Mouse (Mus musculus) kidney, embryonic 14.5 days (tissue): ENCODE data around the gene 4930544G11Rik. TPM values are rescaled to one million over a fixed set of nuclear protein-coding genes. Genes with fewer than 3 reads are reported as not detected.

Source experiments
- ATAC-seq: fragments of 200-750 bp; cut with Nextera tagmentation; 2 replicates; pipeline ENCODE4 v1.8.0; 2017; ENCODE audit warnings: moderate number of reproducible peaks, mild to moderate bottlenecking, moderate TSS enrichment, moderate library complexity; ENCODE audit not compliant: low FRiP score, low TSS enrichment
- H3K27ac ChIP-seq: fragments of 300-500 bp; sonication (generic); 2 replicates; pipeline ENCODE4 v1.5.1; 2014; ENCODE audit warnings: low read depth, mild to moderate bottlenecking, low read length, moderate library complexity, mixed read lengths
- H3K27me3 ChIP-seq: fragments of 300-500 bp; sonication (generic); 2 replicates; pipeline ENCODE4 v1.6.1; 2014; ENCODE audit warnings: mild to moderate bottlenecking, low read length; ENCODE audit not compliant: control insufficient read depth, insufficient read depth
- H3K36me3 ChIP-seq: fragments of 300-500 bp; sonication (generic); 2 replicates; pipeline ENCODE4 v1.6.1; 2014; ENCODE audit warnings: low read length, mixed read lengths; ENCODE audit not compliant: control insufficient read depth, insufficient read depth
- H3K4me1 ChIP-seq: fragments of 300-500 bp; sonication (generic); 2 replicates; pipeline ENCODE4 v1.6.1; 2014; ENCODE audit warnings: low read length, mixed read lengths; ENCODE audit not compliant: control insufficient read depth, insufficient read depth
- H3K4me2 ChIP-seq: fragments of 300-500 bp; sonication (generic); replicated peaks from 2 replicates; pipeline ENCODE4 v1.6.1; 2014; ENCODE audit warnings: low read depth, mild to moderate bottlenecking, low read length
- H3K4me3 ChIP-seq: fragments of 300-500 bp; sonication (generic); 2 replicates; pipeline ENCODE4 v1.5.1; 2014; ENCODE audit warnings: mild to moderate bottlenecking, low read length
- H3K9ac ChIP-seq: fragments of 300-500 bp; sonication (generic); 2 replicates; pipeline ENCODE4 v1.6.1; 2014; ENCODE audit warnings: low read depth, mild to moderate bottlenecking, low read length, moderate library complexity
- H3K9me3 ChIP-seq: fragments of 300-500 bp; sonication (generic); 2 replicates; pipeline ENCODE4 v1.6.1; 2016; ENCODE audit warnings: low read length; ENCODE audit not compliant: control insufficient read depth
- WGBS: fragments of 180-500 bp; shearing (Covaris S2); extraction: QIAGEN DNeasy Blood & Tissue Kit; methylation state at CpG from one replicate; pipeline ENCODE4 v1.1.7; 2014; 5-methylcytosine and 5-hydroxymethylcytosine counted together
- polyA plus RNA-seq: library from polyadenylated mRNA; unstranded; fragments of >200 nt; fragmentation: Nextera tagmentation; extraction: Ambion mirVana; gene quantifications from 2 replicates; pipeline ENCODE4 v1.2.1, GENCODE M21; 2014

4930544G11Rik gene
- not detected in 2 replicates for polyA plus RNA-seq

DNA sequence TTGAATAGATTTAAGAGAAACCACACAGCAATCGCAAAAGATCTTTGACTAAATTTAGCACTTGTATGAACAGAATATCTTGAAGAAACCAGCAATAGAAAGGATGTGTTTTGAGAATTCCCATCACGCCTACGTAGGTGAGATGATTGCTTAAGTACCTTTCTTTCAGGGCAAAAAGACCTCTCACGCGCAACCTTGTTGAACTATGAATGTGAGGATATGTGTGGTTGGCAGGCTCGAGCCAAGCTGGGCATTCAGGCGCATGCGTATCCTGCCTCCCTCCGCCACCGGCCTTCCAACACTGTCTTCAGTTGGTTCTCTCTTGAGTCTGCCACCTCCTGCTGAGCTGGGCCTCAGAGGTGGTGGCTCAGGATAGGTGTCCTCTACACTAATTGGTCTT, at the start of gene 4930544G11Rik:
4930544G11Rik (plus strand) TSS at position 301 of the 400 bp plus-strand sequence.
- no peak for ATAC-seq
- H3K4me2 ChIP-seq: no peak within 1 kb of the TSS
- H3K27ac ChIP-seq: no peak within 1 kb of the TSS
- no peak within 1 kb of the TSS for H3K4me3 ChIP-seq
- WGBS: 98% methylated on average over 10 of the region's 10 CpGs
- H3K9ac ChIP-seq: no peak within 1 kb of the TSS
- no peaks in the 10 kb centered on the region for H3K36me3 ChIP-seq
- no peaks in the 10 kb centered on the region for H3K4me1 ChIP-seq
- H3K9me3 ChIP-seq: no peaks in the 10 kb centered on the region
- H3K27me3 ChIP-seq: no peaks in the 10 kb centered on the region

DNA sequence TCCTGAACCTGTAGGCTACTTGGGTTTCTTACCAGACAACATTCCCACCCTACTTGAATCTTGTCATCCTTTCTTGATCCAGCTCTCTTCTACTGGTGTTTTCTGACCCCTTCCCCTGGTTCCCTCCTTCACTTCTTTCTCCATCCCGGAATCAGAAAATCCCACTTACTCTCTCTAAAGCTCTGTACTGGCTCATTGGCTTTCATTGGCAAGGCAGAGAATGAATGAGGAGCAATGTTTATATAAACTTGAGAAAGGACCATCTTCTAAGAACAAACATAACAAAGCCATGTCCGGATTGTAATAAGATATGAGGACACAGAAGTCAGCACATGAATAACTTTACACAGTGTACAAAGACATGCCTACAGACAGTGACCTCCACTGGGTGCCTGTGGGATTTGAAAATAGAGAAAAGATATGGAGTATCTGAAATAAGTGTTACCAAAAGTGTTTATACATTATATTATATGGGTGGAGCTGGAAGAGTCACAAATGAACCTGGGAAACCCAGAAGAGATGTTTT, 45.7 kb upstream of the 4930544G11Rik start:
- 52% methylated on average over 2 of the region's 2 CpGs for WGBS
- H3K27me3 ChIP-seq: no peaks in the 10 kb centered on the region
- no peaks in the 10 kb centered on the region for H3K9me3 ChIP-seq
- no peak overlapping the region for H3K9ac ChIP-seq
- H3K4me1 ChIP-seq: no peaks in the 10 kb centered on the region
- H3K4me2 ChIP-seq: no peak overlapping the region
- no peak overlapping the region for H3K4me3 ChIP-seq
- peak; percentile 85 for ATAC-seq
- no peak overlapping the region for H3K27ac ChIP-seq
- peaks cover 3% of the 10 kb centered on the region; the same call in 1 of the 2 replicates for H3K36me3 ChIP-seq

DNA sequence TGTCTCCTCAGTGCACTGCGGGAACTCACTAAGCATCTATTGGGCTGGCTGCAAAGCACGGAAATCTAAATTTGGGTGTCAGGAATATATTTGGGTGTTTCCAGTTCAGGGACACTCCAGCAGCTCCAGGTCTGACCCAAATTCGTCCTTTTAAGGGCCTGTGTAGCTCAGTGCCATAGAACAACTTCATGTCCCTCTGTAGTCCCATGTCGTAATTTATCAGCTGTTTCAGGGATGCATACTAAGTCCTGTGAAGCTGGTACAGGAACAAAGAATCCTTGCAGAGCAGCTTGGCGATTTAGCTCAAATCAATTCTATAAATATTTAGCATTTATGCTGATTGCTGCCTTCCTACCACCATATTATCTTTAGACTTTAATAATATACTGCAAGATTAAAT, 37.0 kb upstream of the 4930544G11Rik start:
- Histone ChIP-seq H3K4me2 (no peak overlapping the region), H3K27me3 (no peaks in the 10 kb centered on the region), H3K36me3 (no peaks in the 10 kb centered on the region; the same call in 1 of the 2 replicates), H3K27ac (no peak overlapping the region), H3K4me1 (no peaks in the 10 kb centered on the region), H3K4me3 (no peak overlapping the region), H3K9ac (no peak overlapping the region), H3K9me3 (no peaks in the 10 kb centered on the region)
- WGBS: 90% methylated on average over 5 of the region's 5 CpGs
- no peak for ATAC-seq

- 89% methylated on average over 3 of the region's 3 CpGs for WGBS
- Histone ChIP-seq H3K4me2 (no peak overlapping the region), H3K36me3 (no peaks in the 10 kb centered on the region), H3K4me1 (0 out of 2 replicates have a peak, but pooled peaks cover 3% of the 10 kb centered on the region), H3K9me3 (no peaks in the 10 kb centered on the region), H3K4me3 (no peak overlapping the region), H3K27ac (no peak overlapping the region), H3K27me3 (no peaks in the 10 kb centered on the region), H3K9ac (no peak overlapping the region)
- ATAC-seq: no peak
Measured at GRCm38 (mm10) chr6:65921703-65922102, 30.7 kb upstream of the 4930544G11Rik start.

DNA sequence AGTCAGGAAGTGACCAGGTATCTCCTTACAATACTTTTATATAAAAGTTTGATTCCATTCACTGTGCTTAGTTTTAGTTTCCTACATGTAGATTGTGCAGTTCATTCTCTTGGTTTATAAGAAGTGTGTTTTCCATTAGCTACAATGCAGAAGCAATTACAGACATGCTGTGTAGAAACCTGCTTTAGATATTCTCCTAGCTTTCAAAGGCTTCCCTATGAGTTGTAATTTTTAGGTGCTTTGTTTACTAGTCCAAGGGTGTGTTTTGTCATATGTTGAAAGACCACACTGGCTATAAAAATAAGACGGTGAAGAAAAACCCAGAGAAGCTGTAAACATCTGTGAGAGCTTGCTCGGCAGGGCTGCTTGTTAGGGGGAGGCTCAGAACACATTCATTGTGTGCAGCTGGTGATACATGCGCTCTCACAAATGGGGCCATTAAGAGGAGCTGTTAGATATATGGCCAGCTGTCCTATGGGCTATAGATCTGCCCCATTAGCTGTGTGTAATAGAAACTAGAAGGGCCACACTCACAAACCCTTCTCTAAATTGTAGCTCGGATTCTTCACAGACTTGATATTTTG, 28.8 kb upstream of the 4930544G11Rik start:
- ATAC-seq: peak; percentile 62; the same call in 1 of the 2 replicates
- no peak overlapping the region for H3K27ac ChIP-seq

GRCm38 (mm10) chr6:65925737-65926333, 26.6 kb upstream of the 4930544G11Rik start:
- no peak for ATAC-seq
- H3K9me3 ChIP-seq: no peaks in the 10 kb centered on the region
- no peak overlapping the region for H3K9ac ChIP-seq
- no peak overlapping the region for H3K4me2 ChIP-seq
- H3K4me1 ChIP-seq: 0 out of 2 replicates have a peak, but pooled peaks cover 3% of the 10 kb centered on the region
- 83% methylated on average over 3 of the region's 3 CpGs for WGBS
- no peaks in the 10 kb centered on the region for H3K36me3 ChIP-seq
- no peaks in the 10 kb centered on the region for H3K27me3 ChIP-seq
- H3K4me3 ChIP-seq: no peak overlapping the region
- H3K27ac ChIP-seq: no peak overlapping the region

More for the DNA sequence above, 28.8 kb upstream of the 4930544G11Rik start:
- no peaks in the 10 kb centered on the region for H3K9me3 ChIP-seq
- H3K9ac ChIP-seq: no peak overlapping the region
- 24% methylated on average over 4 of the region's 4 CpGs for WGBS
- H3K4me2 ChIP-seq: no peak overlapping the region
- no peak overlapping the region for H3K4me3 ChIP-seq
- H3K4me1 ChIP-seq: 0 out of 2 replicates have a peak, but pooled peaks cover 3% of the 10 kb centered on the region
- no peaks in the 10 kb centered on the region for H3K36me3 ChIP-seq
- no peaks in the 10 kb centered on the region for H3K27me3 ChIP-seq

DNA sequence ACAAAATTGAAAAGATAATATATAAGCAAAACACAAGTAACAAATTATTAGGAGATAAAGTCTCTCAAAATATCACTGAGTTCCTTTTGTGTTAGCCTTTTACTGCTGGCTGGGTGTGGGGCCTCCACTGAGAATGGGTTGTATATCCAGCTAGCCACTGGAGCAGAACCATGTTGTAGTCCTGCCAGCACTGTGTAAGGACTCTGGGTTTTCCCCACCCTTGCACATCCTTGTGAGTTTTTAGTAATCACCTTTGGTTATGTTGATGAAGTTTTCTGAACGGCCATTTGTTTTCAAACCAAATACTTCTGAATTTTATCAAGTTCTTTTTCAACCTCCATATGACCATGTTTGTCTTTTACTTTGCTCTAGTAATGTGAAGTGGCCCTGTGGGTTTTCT, 21.9 kb upstream of the 4930544G11Rik start:
- Histone ChIP-seq H3K4me2 (no peak overlapping the region), H3K9ac (no peak overlapping the region), H3K27me3 (no peaks in the 10 kb centered on the region), H3K36me3 (no peaks in the 10 kb centered on the region), H3K4me3 (no peak overlapping the region), H3K27ac (no peak overlapping the region), H3K4me1 (no peaks in the 10 kb centered on the region), H3K9me3 (no peaks in the 10 kb centered on the region)
- WGBS: 87% methylated on average over 1 of the region's 1 CpGs
- no peak for ATAC-seq

GRCm38 (mm10) chr6:65932776-65933175, 19.6 kb upstream of the 4930544G11Rik start:
- Histone ChIP-seq H3K4me3 (no peak overlapping the region), H3K36me3 (peaks cover 2% of the 10 kb centered on the region; the same call in 1 of the 2 replicates), H3K9me3 (no peaks in the 10 kb centered on the region), H3K4me2 (no peak overlapping the region), H3K9ac (no peak overlapping the region), H3K4me1 (no peaks in the 10 kb centered on the region), H3K27me3 (no peaks in the 10 kb centered on the region), H3K27ac (no peak overlapping the region)
- WGBS: 87% methylated on average over 1 of the region's 1 CpGs
- no peak for ATAC-seq

DNA sequence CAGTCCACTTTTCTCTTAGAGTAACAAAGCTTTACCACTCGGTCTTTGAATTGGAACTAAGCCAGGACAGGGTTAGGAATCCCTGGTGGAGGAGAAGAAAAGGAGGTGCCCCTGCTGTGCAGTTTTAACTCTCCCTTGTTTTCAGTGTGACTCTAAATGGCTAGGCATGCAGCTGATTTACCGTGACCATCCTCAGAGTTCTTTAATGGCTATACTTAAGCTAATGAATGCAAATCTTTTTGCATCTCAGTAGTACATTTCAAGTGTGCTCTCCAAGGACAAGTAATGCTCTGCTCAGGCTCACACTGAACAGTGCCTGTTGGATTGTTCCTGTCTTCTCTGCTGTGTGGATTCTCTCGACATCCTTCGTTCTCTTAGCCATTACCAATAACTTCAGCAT, 19.2 kb upstream of the 4930544G11Rik start:
- H3K4me1 ChIP-seq: no peaks in the 10 kb centered on the region
- H3K4me3 ChIP-seq: no peak overlapping the region
- H3K36me3 ChIP-seq: peaks cover 2% of the 10 kb centered on the region; the same call in 1 of the 2 replicates
- no peak for ATAC-seq
- H3K27ac ChIP-seq: no peak overlapping the region
- WGBS: 53% methylated on average over 4 of the region's 4 CpGs
- no peaks in the 10 kb centered on the region for H3K27me3 ChIP-seq
- no peak overlapping the region for H3K9ac ChIP-seq
- no peaks in the 10 kb centered on the region for H3K9me3 ChIP-seq
- no peak overlapping the region for H3K4me2 ChIP-seq
